Mouse (Mus musculus) kidney, adult 9 months (tissue): ENCODE results near the gene Emp3.
"Not testable (repeated sequence)": the region's sequence is repeated elsewhere in the genome, so short reads cannot be mapped to it uniquely, and the experiment has no call there.

Experiments used
- DNase-seq: peaks from one replicate; pipeline ENCODE4 v3.0.0; 2022

Gene Emp3

DNA sequence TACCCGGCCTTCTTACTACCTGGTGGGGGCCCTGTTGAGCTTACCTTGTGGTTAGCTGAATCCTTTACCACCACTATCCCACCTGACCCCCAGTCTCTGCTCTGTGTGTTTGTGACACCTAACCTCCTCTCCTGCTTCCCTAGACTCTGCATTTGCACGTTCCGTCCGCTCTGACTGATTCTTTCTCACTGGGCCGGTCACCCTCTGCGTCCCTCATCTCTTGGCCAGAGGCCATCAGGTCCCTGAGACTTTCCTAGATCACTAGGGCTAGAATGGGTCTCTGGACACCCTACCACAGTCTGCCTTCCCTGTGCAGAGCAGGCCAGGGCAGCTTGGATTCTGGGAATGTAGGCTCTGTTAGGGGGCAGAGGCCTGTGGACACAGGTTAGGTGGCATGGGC, 7.1 kb downstream of the Emp3 start:
- DNase-seq = no peak

DNA sequence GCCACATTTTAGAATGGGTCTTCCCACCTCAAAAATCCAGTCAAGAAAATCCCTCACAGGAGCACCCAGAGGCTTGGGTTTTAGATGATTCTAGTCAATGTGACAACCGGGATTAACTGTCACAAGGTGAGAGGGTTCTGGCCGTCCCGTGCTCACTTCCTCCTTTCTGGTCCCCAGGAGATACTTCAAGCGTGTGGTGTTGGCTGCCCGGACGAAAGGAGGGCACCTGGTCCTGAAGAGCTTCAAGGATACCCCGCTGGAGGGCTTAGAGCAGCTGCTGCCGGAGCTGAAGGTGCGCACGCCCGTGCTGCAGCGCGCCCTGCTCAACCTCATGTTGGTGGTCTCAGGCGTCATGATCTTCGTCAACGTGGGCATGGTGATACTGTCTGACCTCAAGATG, 12.1 kb downstream of the Emp3 start:
- DNase-seq = no peak

GRCm38 (mm10) chr7:45908384-45908783, 12.8 kb downstream of the Emp3 start:
- DNase-seq = peak; percentile 72

GRCm38 (mm10) chr7:45906622-45907021, 14.6 kb downstream of the Emp3 start:
- DNase-seq = no peak

DNA sequence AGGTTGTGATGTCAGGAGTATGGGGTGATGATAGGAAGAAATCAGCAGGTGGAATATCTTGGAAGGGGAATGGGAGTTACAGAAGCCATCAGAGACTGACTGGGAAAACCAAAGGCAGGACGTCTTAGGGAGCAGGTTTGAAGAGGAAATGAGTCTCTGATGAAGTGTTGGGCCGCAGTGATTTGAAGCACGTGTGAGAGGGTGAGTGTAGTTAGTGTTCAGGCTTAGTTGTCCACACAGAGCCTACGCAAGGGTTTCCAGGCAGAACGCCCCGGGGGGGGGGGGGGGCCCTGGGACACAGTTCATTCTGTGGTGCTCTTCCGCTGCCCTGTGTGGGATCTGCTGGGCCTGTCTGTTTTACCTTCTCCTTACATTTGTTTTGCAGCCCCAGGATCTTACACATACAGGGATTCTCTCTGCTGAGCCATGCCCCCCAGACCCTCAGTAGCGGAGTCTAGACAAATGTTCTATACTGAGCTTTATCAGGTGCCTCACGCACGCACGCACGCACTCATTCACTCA, 18.7 kb downstream of the Emp3 start:
- no peak for DNase-seq

GRCm38 (mm10) chr7:45901562-45901961, 19.6 kb downstream of the Emp3 start:
- peak; percentile 50 for DNase-seq

DNA sequence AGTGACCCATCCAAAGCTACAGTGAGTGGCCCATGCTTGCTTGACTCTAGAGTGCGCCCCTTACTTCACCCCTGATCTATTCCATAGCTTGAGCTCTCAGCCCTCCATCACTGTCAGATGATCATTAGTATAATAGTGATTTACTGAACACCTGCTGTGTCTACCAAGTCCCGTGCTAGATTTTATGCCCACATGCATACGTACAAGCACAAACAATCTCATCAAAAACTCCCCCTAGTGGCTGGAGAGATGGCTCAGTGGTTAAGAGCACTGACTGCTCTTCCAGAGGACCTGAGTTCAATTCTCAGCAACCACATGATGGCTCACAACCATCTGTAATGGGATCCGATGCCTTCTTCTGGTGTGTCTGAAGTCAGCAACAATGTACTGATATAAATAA, 23.1 kb downstream of the Emp3 start:
- peak; percentile 56 for DNase-seq

GRCm38 (mm10) chr7:45897258-45897757, 23.9 kb downstream of the Emp3 start:
- DNase-seq = peak; percentile 94

- DNase-seq = peak; percentile 99
Observed at GRCm38 (mm10) chr7:45896517-45897257, 24.5 kb downstream of the Emp3 start, which contains the start of the genes Syngr4 and Tmem143. TSS of gene Syngr4 (minus strand) at chr7:45896714. TSS of gene Tmem143 (plus strand) at chr7:45896941.

- no peak for DNase-seq
Observed at GRCm38 (mm10) chr7:45895931-45896516, 25.2 kb downstream of the Emp3 start.

DNA sequence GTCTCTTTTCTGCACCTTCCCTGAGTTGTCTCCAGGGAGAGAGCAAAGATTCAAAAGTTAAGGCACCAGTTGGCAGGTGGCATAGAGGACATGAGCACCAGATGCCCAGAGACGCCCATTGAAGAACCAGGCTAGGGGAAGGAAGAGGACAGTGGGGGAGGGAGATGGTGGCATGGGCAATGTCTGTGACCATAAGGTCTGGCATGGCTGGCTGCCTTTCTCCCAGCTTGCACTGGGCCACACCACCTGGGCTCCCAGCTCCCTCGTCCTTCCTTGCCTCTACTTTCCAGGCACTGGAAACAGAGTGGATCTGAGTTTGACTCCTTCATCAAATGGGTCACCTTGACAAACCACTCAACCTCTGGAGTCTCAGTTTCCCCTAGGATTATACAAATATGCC, 28.6 kb downstream of the Emp3 start:
- no peak for DNase-seq

GRCm38 (mm10) chr7:45887246-45887645, 34.0 kb downstream of the Emp3 start:
- no peak for DNase-seq

- no peak for DNase-seq
Observed at GRCm38 (mm10) chr7:45881011-45881410, 40.2 kb downstream of the Emp3 start.

GRCm38 (mm10) chr7:45880531-45880930, 40.7 kb downstream of the Emp3 start:
- DNase-seq = no peak

GRCm38 (mm10) chr7:45878278-45878677, 42.9 kb downstream of the Emp3 start, which contains the start of gene Grin2d:
TSS of gene Grin2d (minus strand) at chr7:45878378.
- not testable (repeated sequence) for DNase-seq

GRCm38 (mm10) chr7:45876895-45877294, 44.3 kb downstream of the Emp3 start:
- no peak for DNase-seq

- DNase-seq = peak; percentile 78
Observed at GRCm38 (mm10) chr7:45873061-45873947, 47.9 kb downstream of the Emp3 start.

DNA sequence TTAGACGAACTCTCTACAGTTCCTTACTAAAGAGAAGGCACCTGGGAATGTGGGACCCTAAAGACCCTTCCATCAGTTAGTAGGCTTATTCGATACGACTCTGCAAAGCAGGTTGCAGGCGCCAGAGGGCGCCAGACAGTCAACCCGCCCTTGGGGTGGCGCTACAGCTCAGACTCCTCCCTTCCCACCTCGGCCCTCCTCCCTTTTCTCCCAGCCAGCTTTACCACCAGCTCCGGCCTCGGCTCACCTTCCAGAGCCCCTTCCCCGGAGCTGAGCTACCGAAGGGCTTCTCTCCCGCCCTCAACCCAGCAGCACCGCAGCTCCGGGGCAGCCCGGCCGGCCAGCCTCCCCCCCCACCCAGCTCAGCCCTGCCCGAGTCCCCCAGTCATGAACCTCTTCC, 48.6 kb downstream of the Emp3 start, which contains the start of gene Kdelr1:
Gene Kdelr1, plus strand, starts transcription at position 149 of the 400 bp plus-strand sequence.
- peak; percentile 92 for DNase-seq

GRCm38 (mm10) chr7:45870282-45871058, 50.7 kb downstream of the Emp3 start:
- no peak for DNase-seq

- no peak for DNase-seq
Observed at GRCm38 (mm10) chr7:45869787-45870186, 51.4 kb downstream of the Emp3 start.

DNA sequence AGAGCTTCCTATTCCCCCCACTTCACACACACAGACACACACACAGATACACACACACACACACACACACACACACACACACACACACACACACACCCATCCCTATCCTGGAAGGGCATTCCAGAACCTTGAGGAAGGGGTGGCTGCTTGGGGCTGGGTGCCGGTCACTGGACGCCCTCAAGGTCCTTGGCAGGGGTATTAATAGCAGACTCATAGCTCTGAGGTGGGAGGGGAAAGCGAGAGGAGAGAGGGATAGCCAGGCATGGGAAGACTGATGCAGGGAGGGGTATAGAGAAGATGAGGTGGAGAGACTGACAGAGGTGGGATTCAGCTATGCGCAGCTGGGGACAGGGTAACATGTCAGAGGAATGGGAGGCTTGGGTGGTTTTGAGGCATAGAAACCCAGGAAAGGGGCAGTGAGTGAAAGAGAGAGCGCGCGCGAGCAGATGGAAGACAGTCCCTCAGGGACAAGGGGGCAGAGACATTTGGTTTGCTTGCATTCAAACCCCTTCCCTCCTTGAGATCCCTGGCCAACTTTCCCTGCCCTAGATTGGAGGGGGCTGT, 52.0 kb downstream of the Emp3 start:
- no peak for DNase-seq
